ENCODE assay signal across 13 mouse cellular contexts in genomic region chr5:14038813-14039496, GRCm38 (mm10). TPM values are rescaled to one million over a fixed set of nuclear protein-coding genes. Genes with fewer than 3 reads are reported as not detected.
DNase-seq lines count a peak whose midpoint lies in the region; ATAC-seq and TF ChIP-seq lines count a peak whose summit lies in the region.
"Had no signal": no experiment of that assay in that cellular context is flagged by ENCODE, and none has a peak within 500 bp of the region (broad histone marks: within the 10 kb centered on the region; RNA-seq: fewer than 3 reads in every experiment).

No protein-coding gene starts in this region.

- H3K27ac ChIP-seq in lung, embryonic 16.5 days (ENCODE audit: low read length) = no peak overlapping the region
- no peak overlapping the region for H3K27ac ChIP-seq in forebrain, embryonic 14.5 days (ENCODE audit: low read depth, low read length)
- no peak overlapping the region for H3K27ac ChIP-seq in midbrain, embryonic 11.5 days (ENCODE audit: low read depth, low read length)
- H3K27ac ChIP-seq in heart, adult 2 months = no peak overlapping the region
- H3K27ac ChIP-seq: layer of hippocampus, adult 2 months; liver, embryonic 12.5 days had no signal

- no peaks in the 10 kb centered on the region for H3K36me3 ChIP-seq in lung, embryonic 16.5 days (ENCODE audit: control insufficient read depth, insufficient read depth, low read length)
- H3K36me3 ChIP-seq in forebrain, embryonic 14.5 days (ENCODE audit: control insufficient read depth, insufficient read depth, low read length) = no peaks in the 10 kb centered on the region
- no peaks in the 10 kb centered on the region for H3K36me3 ChIP-seq in midbrain, embryonic 11.5 days (ENCODE audit: control insufficient read depth, insufficient read depth, low read length)
- H3K36me3 ChIP-seq in heart, adult 2 months (ENCODE audit: control insufficient read depth, insufficient read depth, low read length) = no peaks in the 10 kb centered on the region
- H3K36me3 ChIP-seq: G1E; liver, embryonic 12.5 days had no signal

- H3K79me2 ChIP-seq in heart, adult 2 months (replicated peaks; ENCODE audit: control insufficient read depth, insufficient read depth, low read length) = no peaks in the 10 kb centered on the region

- no peaks in the 10 kb centered on the region for H3K4me1 ChIP-seq in lung, embryonic 16.5 days (replicated peaks; ENCODE audit: control insufficient read depth, insufficient read depth, low read length)
- H3K4me1 ChIP-seq in lung, adult 2 months (ENCODE audit: control insufficient read depth, insufficient read depth, low read length) = no peaks in the 10 kb centered on the region
- peaks cover 13% of the 10 kb centered on the region for H3K4me1 ChIP-seq in forebrain, embryonic 14.5 days (ENCODE audit: control insufficient read depth, insufficient read depth, low read length)
- H3K4me1 ChIP-seq in midbrain, embryonic 11.5 days (ENCODE audit: control insufficient read depth, insufficient read depth, low read length) = peaks cover 3% of the 10 kb centered on the region; the same call in 1 of the 2 replicates
- no peaks in the 10 kb centered on the region for H3K4me1 ChIP-seq in heart, adult 2 months (ENCODE audit: control insufficient read depth, insufficient read depth, low read length)
- H3K4me1 ChIP-seq: liver, embryonic 12.5 days had no signal

- WGBS in lung, embryonic 16.5 days = 23% methylated on average over 9 of the region's 9 CpGs
- WGBS in lung, adult 2 months = 33% methylated on average over 9 of the region's 9 CpGs
- 9% methylated on average over 9 of the region's 9 CpGs for whole genome bisulfite sequencing in forebrain, embryonic 14.5 days
- 14% methylated on average over 9 of the region's 9 CpGs for WGBS in midbrain, embryonic 11.5 days
- 31% methylated on average over 9 of the region's 9 CpGs for WGBS in heart, adult 2 months

- intact Hi-C loops in gastrocnemius, postnatal 36 days (cut with DNase I) = no loop called here
- intact Hi-C loops in heart, adult 2 months (cut with DNase I) = no loop called here

- H3K27me3 ChIP-seq in lung, embryonic 16.5 days (ENCODE audit: control insufficient read depth, insufficient read depth, low read depth, low read length) = no peaks in the 10 kb centered on the region
- H3K27me3 ChIP-seq in forebrain, embryonic 14.5 days (replicated peaks; ENCODE audit: control insufficient read depth, insufficient read depth, low read length) = no peaks in the 10 kb centered on the region
- no peaks in the 10 kb centered on the region for H3K27me3 ChIP-seq in midbrain, embryonic 11.5 days (ENCODE audit: control insufficient read depth, insufficient read depth, low read length)
- H3K27me3 ChIP-seq in heart, adult 2 months (ENCODE audit: control insufficient read depth, insufficient read depth, low read length) = no peaks in the 10 kb centered on the region
- H3K27me3 ChIP-seq: liver, embryonic 12.5 days had no signal

- no peak for DNase-seq in lung, adult 2 months
- DNase-seq in forebrain, embryonic 14.5 days (ENCODE audit: low spot score) = peak; percentile 65
- peak; percentile 86 for DNase-seq in midbrain, embryonic 11.5 days (ENCODE audit: low spot score, missing footprints)
- no peak for DNase-seq in gastrocnemius, postnatal 36 days
- no peak for DNase-seq in frontal cortex, postnatal 36 days (ENCODE audit: low spot score in 2 of 2)
- no peak for DNase-seq in adrenal gland, postnatal 4 days (ENCODE audit: low spot score in 2 of 2)
- no peak for DNase-seq in heart, adult 2 months
- DNase-seq: gastrocnemius, postnatal 14 days; heart, postnatal 36 days had no signal

- H3K4me2 ChIP-seq in lung, embryonic 16.5 days (ENCODE audit: low read depth, low read length) = no peak overlapping the region
- peak overlapping the region; percentile 35 for H3K4me2 ChIP-seq in forebrain, embryonic 14.5 days (ENCODE audit: low read length)
- H3K4me2 ChIP-seq in midbrain, embryonic 11.5 days = peak overlapping the region; percentile 17; the same call in 1 of the 2 replicates
- H3K4me2 ChIP-seq: liver, embryonic 12.5 days had no signal

- no peaks in the 10 kb centered on the region for H3K9me3 ChIP-seq in lung, embryonic 16.5 days (ENCODE audit: control insufficient read depth, low read length)
- H3K9me3 ChIP-seq in forebrain, embryonic 14.5 days (replicated peaks; ENCODE audit: control insufficient read depth, low read length) = no peaks in the 10 kb centered on the region
- no peaks in the 10 kb centered on the region for H3K9me3 ChIP-seq in midbrain, embryonic 11.5 days (ENCODE audit: control insufficient read depth, low read length)
- H3K9me3 ChIP-seq: G1E; liver, embryonic 12.5 days had no signal

- no peak for TF ChIP-seq CTCF in lung, adult 2 months (IDR thresholded peaks at IDR 0.05; ENCODE audit: insufficient read depth, low read length)
- TF ChIP-seq CTCF in heart, adult 2 months (IDR thresholded peaks at IDR 0.05) = no peak

- ATAC-seq in lung, embryonic 16.5 days (ENCODE audit: low read depth) = 0 out of 2 replicates have a peak, but pooled peaks have one; percentile 51
- peak; percentile 80 for ATAC-seq in forebrain, embryonic 14.5 days
- ATAC-seq in midbrain, embryonic 11.5 days (ENCODE audit: low FRiP score) = peak; percentile 87
- ATAC-seq: liver, embryonic 12.5 days had no signal

- TF ChIP-seq POLR2A in lung, adult 2 months (IDR thresholded peaks at IDR 0.05; ENCODE audit: borderline replicate concordance, extremely low read depth, low read depth, low read length) = no peak
- no peak for TF ChIP-seq POLR2A in heart, adult 2 months (IDR thresholded peaks at IDR 0.05; ENCODE audit: insufficient read depth, low read depth, low read length)

- no peak for TF ChIP-seq EP300 in heart, adult 2 months (IDR thresholded peaks at IDR 0.05; ENCODE audit: insufficient read depth, low read depth, low read length)

- no peak overlapping the region for H3K4me3 ChIP-seq in lung, embryonic 16.5 days (ENCODE audit: low read length)
- no peak overlapping the region for H3K4me3 ChIP-seq in lung, adult 2 months (replicated peaks; ENCODE audit: extremely low read depth, low read depth, low read length)
- no peak overlapping the region for H3K4me3 ChIP-seq in forebrain, embryonic 14.5 days (ENCODE audit: low read depth, low read length)
- H3K4me3 ChIP-seq in midbrain, embryonic 11.5 days (ENCODE audit: low read depth, low read length) = no peak overlapping the region
- no peak overlapping the region for H3K4me3 ChIP-seq in heart, adult 2 months
- H3K4me3 ChIP-seq: layer of hippocampus, adult 2 months; liver, embryonic 12.5 days had no signal

- H3K9ac ChIP-seq in lung, embryonic 16.5 days (ENCODE audit: low read length) = no peak overlapping the region; the same call in 1 of the 2 replicates
- peak overlapping the region; percentile 49; the same call in 1 of the 2 replicates for H3K9ac ChIP-seq in forebrain, embryonic 14.5 days (ENCODE audit: low read length)
- no peak overlapping the region for H3K9ac ChIP-seq in midbrain, embryonic 11.5 days (ENCODE audit: low read length)
- H3K9ac ChIP-seq in heart, adult 2 months (ENCODE audit: low read depth, low read length) = no peak overlapping the region
- H3K9ac ChIP-seq: liver, embryonic 12.5 days had no signal

RNA-seq across cellular contexts. Expression of gene Sema3e, which starts 13.9 kb away (rescaled TPM):
- polyA plus RNA-seq in lung, embryonic 16.5 days (2015; fragmentation: Nextera tagmentation; extraction: Ambion mirVana) = 25.0 and 25.4 TPM in 2 replicates
- 17.5 and 23.6 TPM in 2 replicates for polyA plus RNA-seq in lung, adult 2 months (2012; rRNA removed)
- polyA plus RNA-seq in forebrain, embryonic 14.5 days (2014; fragmentation: Nextera tagmentation; extraction: Ambion mirVana) = 1.8 and 2.4 TPM in 2 replicates
- polyA plus RNA-seq in midbrain, embryonic 11.5 days (2014; fragmentation: Nextera tagmentation; extraction: Ambion mirVana) = 1.2 and 1.8 TPM in 2 replicates
- under 1 TPM; 0.27 to 0.36 TPM for total RNA-seq in gastrocnemius, postnatal 36 days (2021)
- total RNA-seq in adrenal gland, postnatal 4 days (2021) = under 1 TPM; 0.51 to 0.62 TPM
- total RNA-seq in heart, adult 2 months (2021) = under 1 TPM; 0.18 to 0.23 TPM
- 0.18 and 0.29 TPM in 2 replicates for polyA plus RNA-seq in heart, adult 2 months (2012; rRNA removed)

Comparison
In these comparisons a context has a peak if more than half of its experiments do, and no peak if none do; other contexts are left out.
1. DNase-seq: peak in forebrain, embryonic 14.5 days (single experiment) and midbrain, embryonic 11.5 days (single experiment); none in lung, adult 2 months (single experiment), gastrocnemius, postnatal 36 days (0 of 2), frontal cortex, postnatal 36 days (0 of 2), adrenal gland, postnatal 4 days (0 of 2) and heart, adult 2 months (0 of 2).
2. Peak in every context shown above with its lines, with median percentiles within 50 percentile points of each other: ATAC-seq.